Mouse (Mus musculus): ENCODE results near the gene Lyg1.

- TF ChIP-seq CTCF (IDR thresholded peaks at IDR 0.05; ENCODE audit: low read depth, low read length) (no peak), POLR2A (IDR thresholded peaks at IDR 0.05; ENCODE audit: insufficient read depth, low read length) (no peak)
Observed at GRCm38 (mm10) chr1:37984326-37984725, 26.8 kb upstream of the Lyg1 start.

All from ES-Bruce4 (cell line).